Mouse (Mus musculus) hindbrain, embryonic 15.5 days (tissue): ENCODE results near the gene Dennd1a. TPM values are rescaled to one million over a fixed set of nuclear protein-coding genes. Genes with fewer than 3 reads are reported as not detected.
A peak's percentile ranks its signal among the peaks of the same experiment; 100 is the strongest.

ENCODE experiments used
- ATAC-seq: fragments of 200-750 bp; cut with Nextera tagmentation; 2 replicates; pipeline ENCODE4 v1.8.0; 2017; ENCODE audit warnings: low read depth, moderate number of reproducible peaks, moderate TSS enrichment; ENCODE audit not compliant: low FRiP score
- H3K27ac ChIP-seq: fragments of 300-500 bp; sonication (generic); replicated peaks from 2 replicates; pipeline ENCODE4 v1.5.1; 2015; ENCODE audit warnings: mild to moderate bottlenecking, inconsistent platforms
- H3K27me3 ChIP-seq: fragments of 300-500 bp; sonication (generic); 2 replicates; pipeline ENCODE4 v1.6.1; 2015; ENCODE audit warnings: control low read depth, inconsistent platforms
- H3K36me3 ChIP-seq: fragments of 300-500 bp; sonication (generic); 2 replicates; pipeline ENCODE4 v1.6.1; 2015; ENCODE audit warnings: control low read depth, inconsistent platforms
- H3K4me1 ChIP-seq: fragments of 300-500 bp; sonication (generic); replicated peaks from 2 replicates; pipeline ENCODE4 v1.6.1; 2015; ENCODE audit warnings: control low read depth, inconsistent platforms
- H3K4me2 ChIP-seq: fragments of 300-500 bp; sonication (generic); 2 replicates; pipeline ENCODE4 v1.6.1; 2015; ENCODE audit warnings: moderate library complexity, mild to moderate bottlenecking, inconsistent platforms
- H3K4me3 ChIP-seq: fragments of 300-500 bp; sonication (generic); 2 replicates; pipeline ENCODE4 v1.5.1; 2015; ENCODE audit warnings: mild to moderate bottlenecking, inconsistent platforms
- H3K9ac ChIP-seq: fragments of 300-500 bp; sonication (generic); 2 replicates; pipeline ENCODE4 v1.6.1; 2015; ENCODE audit warnings: inconsistent platforms
- H3K9me3 ChIP-seq: fragments of 300-500 bp; sonication (generic); 2 replicates; pipeline ENCODE4 v1.6.1; 2016; ENCODE audit warnings: control low read depth, inconsistent platforms
- WGBS: fragments of 180-500 bp; shearing (Covaris S2); methylation state at CpG from one replicate; pipeline ENCODE4 v1.1.7; 2015; 5-methylcytosine and 5-hydroxymethylcytosine counted together
- polyA plus RNA-seq: library from polyadenylated mRNA; unstranded; fragments of >200 nt; fragmentation: Nextera tagmentation; extraction: Ambion mirVana; gene quantifications from 2 replicates; pipeline ENCODE4 v1.2.1, GENCODE M21; 2015

Dennd1a gene
- polyA plus RNA-seq, 1 experiment from 2014 or later: 23.0 TPM

DNA sequence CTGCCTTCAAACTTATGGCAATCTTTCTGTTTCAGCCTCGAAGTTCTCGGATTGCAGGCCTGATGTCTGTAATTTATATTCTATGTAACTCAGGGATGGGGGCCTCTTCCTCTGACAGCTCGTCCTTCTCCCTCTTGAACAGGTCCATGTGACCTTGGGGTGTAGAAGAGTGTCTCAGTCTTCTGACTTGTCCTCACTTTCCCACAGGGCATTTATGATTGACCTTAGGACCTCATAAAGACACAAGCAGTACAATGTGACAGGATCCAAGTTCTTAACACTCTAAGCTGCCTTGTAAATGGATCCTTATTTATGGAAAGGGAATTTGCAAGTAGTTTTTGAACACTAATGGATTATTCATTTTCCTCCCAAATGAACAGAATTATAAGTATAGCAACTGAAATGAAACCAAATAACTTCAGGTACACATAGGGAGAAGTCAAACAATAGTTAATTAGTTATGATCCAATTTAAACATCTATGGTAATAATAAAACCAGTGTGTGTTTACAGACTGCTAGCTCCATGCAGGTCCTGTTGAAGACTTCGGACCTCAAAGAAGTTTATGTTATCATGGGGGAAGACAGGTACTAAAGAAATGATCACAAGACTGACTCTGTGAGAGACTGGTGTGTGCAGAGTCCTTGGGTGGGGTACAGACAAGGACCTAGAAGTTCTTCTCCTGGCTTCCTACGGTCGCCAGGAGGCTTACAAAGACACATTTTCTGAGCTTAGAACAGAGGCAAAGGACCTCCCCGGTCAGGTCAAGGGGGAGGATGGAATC lies 448.8 kb downstream of the Dennd1a start:
- no peak for ATAC-seq
- Histone ChIP-seq H3K27me3 (no peaks in the 10 kb centered on the region), H3K27ac (no peak overlapping the region), H3K9ac (no peak overlapping the region), H3K4me1 (peaks cover 15% of the 10 kb centered on the region), H3K36me3 (no peaks in the 10 kb centered on the region), H3K4me3 (no peak overlapping the region), H3K9me3 (no peaks in the 10 kb centered on the region), H3K4me2 (no peak overlapping the region)
- WGBS: 90% methylated on average over 7 of the region's 7 CpGs

GRCm38 (mm10) chr2:37837542-37837941 lies 449.6 kb downstream of the Dennd1a start:
- Histone ChIP-seq H3K9ac (no peak overlapping the region), H3K27me3 (no peaks in the 10 kb centered on the region), H3K9me3 (no peaks in the 10 kb centered on the region), H3K4me2 (no peak overlapping the region), H3K27ac (no peak overlapping the region), H3K4me1 (peaks cover 12% of the 10 kb centered on the region), H3K36me3 (no peaks in the 10 kb centered on the region), H3K4me3 (no peak overlapping the region)
- ATAC-seq: no peak
- whole genome bisulfite sequencing: 97% methylated on average over 3 of the region's 3 CpGs

GRCm38 (mm10) chr2:37836926-37837325 lies 450.3 kb downstream of the Dennd1a start:
- ATAC-seq: no peak
- WGBS: 98% methylated on average over 3 of the region's 3 CpGs
- Histone ChIP-seq H3K27me3 (no peaks in the 10 kb centered on the region), H3K36me3 (no peaks in the 10 kb centered on the region), H3K27ac (no peak overlapping the region), H3K4me1 (peaks cover 12% of the 10 kb centered on the region), H3K9me3 (no peaks in the 10 kb centered on the region), H3K9ac (no peak overlapping the region), H3K4me2 (no peak overlapping the region), H3K4me3 (no peak overlapping the region)

DNA sequence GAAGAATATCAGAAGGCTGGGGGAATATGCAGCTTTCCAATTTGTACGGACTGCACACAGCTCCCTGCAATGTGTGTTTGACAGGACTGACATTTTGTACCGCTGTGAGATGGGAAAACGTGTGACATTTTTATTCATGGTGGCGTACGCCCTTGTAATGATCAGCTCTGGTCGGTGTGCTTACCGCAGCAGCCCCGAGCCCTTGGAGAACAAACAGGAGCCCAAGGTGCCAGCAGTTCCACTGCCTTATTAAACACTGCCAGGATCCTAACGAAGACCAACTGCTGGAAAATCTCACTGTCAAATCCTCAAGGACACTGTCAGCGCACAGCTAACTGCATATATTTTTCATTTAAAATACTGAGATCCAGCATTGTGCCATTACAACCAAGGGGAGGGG lies 454.9 kb downstream of the Dennd1a start:
- Histone ChIP-seq H3K4me3 (no peak overlapping the region), H3K9ac (no peak overlapping the region), H3K9me3 (no peaks in the 10 kb centered on the region), H3K27ac (peak overlapping the region; percentile 40), H3K4me2 (no peak overlapping the region), H3K36me3 (no peaks in the 10 kb centered on the region), H3K4me1 (peaks cover 30% of the 10 kb centered on the region), H3K27me3 (no peaks in the 10 kb centered on the region)
- WGBS: 49% methylated on average over 10 of the region's 10 CpGs
- ATAC-seq: no peak

DNA sequence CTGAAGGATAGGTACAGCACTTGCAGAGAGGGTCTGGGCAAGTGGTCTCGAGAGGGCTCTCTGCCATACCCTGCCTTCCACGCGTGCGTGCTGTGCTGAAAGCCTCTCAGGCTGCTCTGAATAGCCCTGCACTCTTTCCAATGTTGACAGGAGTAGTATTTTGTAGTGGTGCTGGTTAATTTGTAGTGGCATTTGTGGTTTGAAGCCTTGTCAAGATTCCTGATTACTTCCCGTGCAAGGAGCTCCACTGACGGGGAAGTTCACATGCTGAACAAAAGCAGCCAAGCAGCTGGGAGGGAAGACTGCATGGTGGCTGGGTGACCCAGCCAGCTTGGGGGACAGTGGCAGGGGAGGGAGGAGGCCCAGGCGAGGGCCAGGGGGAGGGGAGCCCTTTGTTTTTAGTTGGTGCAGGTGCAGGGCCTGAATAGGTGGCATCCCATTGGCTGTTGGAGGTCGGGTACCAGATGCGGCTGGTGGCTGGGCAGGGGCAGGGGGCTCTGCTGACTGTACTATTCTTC lies 457.4 kb downstream of the Dennd1a start:
- Histone ChIP-seq H3K36me3 (no peaks in the 10 kb centered on the region), H3K9me3 (no peaks in the 10 kb centered on the region), H3K9ac (no peak overlapping the region), H3K4me2 (no peak overlapping the region), H3K27me3 (no peaks in the 10 kb centered on the region), H3K4me3 (no peak overlapping the region), H3K4me1 (peaks cover 30% of the 10 kb centered on the region), H3K27ac (peak overlapping the region; percentile 40; the same call in 1 of the 2 replicates)
- ATAC-seq: peak; percentile 59; the same call in 1 of the 2 replicates
- 28% methylated on average over 9 of the region's 9 CpGs for WGBS

DNA sequence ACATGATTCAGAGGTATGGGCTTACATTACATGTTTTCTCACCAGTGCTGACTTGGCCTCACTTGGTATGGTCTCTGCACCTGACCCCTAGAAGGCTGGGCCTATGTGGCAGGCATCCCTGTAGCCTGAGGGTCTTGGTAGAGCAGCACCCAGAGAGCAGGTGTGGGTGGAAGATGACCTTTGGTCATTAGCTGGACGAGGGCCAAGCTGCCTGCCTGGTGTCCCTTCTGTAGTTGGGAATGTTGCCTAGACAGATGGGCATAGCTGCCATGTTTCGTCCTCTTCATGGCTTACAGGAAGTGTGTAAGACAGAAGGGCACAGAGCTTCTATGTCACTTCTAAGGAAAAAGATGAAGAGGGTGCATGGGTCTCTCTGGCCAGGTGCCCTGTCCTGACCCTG lies 463.4 kb downstream of the Dennd1a start:
- Histone ChIP-seq H3K4me3 (no peak overlapping the region), H3K9me3 (no peaks in the 10 kb centered on the region), H3K4me2 (no peak overlapping the region), H3K36me3 (no peaks in the 10 kb centered on the region), H3K9ac (no peak overlapping the region), H3K27ac (no peak overlapping the region), H3K27me3 (no peaks in the 10 kb centered on the region), H3K4me1 (peaks cover 21% of the 10 kb centered on the region)
- WGBS: 79% methylated on average over 2 of the region's 2 CpGs
- no peak for ATAC-seq

DNA sequence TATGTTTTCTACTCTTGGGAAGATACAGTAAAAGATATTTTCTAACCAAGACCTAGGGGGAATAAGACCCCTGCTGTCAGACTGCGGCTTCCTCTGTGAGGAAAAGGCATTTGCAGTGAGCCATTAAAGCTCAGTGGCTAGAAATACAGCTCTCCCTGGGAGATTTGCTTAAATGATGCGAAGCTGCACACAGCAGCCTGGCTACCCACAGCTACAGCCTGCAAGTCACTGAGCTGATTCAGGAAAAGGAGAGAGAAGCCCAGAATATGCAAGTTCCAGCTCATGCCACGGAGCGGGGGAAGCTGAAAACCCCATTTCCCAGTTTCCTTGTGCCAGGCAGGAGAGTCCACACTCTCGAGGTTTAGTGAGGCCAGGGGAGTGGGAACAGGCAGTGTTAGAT lies 465.1 kb downstream of the Dennd1a start:
- no peak overlapping the region for H3K4me2 ChIP-seq
- no peaks in the 10 kb centered on the region for H3K9me3 ChIP-seq
- ATAC-seq: no peak
- H3K9ac ChIP-seq: no peak overlapping the region
- no peaks in the 10 kb centered on the region for H3K36me3 ChIP-seq
- no peak overlapping the region for H3K4me3 ChIP-seq
- H3K27ac ChIP-seq: peak overlapping the region; percentile 37; the same call in 1 of the 2 replicates
- WGBS: 37% methylated on average over 5 of the region's 5 CpGs
- no peaks in the 10 kb centered on the region for H3K27me3 ChIP-seq
- H3K4me1 ChIP-seq: peaks cover 36% of the 10 kb centered on the region

DNA sequence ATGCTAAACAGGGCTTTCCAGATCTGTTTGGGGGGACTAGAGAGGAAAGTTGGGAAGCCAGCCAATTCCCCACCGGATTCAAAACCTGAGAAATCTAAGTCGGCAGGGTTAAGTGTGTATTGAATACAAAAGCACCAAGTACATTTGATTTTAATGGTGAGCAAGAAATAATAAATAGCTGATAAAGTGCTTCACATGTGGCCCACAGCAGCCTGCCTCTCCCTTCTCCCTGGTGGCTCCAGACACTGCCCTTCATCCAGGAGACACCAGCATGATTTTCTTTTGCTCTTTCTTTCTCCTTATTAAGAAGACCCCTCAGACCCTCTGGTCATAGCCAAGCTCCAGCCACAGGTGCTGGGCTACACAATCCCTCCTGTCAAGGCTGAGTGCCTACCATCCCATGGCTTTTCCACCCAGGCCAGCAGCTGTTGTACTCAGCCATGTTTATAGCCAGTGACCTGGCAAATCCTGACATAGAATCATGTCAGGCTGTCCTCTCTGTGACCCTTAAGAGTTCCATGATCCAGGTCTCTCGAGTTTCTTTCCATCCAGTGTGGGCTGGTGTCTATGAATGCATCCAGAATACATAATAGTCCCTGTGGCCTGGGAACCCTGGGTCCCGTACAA lies 467.6 kb downstream of the Dennd1a start:
- no peak for ATAC-seq
- H3K9ac ChIP-seq: no peak overlapping the region

GRCm38 (mm10) chr2:37818761-37819525 lies 468.2 kb downstream of the Dennd1a start:
- Histone ChIP-seq H3K27ac (peak overlapping the region; percentile 3), H3K9ac (no peak overlapping the region), H3K4me2 (no peak overlapping the region), H3K4me3 (no peak overlapping the region), H3K36me3 (no peaks in the 10 kb centered on the region), H3K9me3 (no peaks in the 10 kb centered on the region), H3K27me3 (no peaks in the 10 kb centered on the region), H3K4me1 (peaks cover 36% of the 10 kb centered on the region)
- ATAC-seq: peak; percentile 55
- 6% methylated on average over 5 of the region's 5 CpGs for WGBS

More for the DNA sequence above, 467.6 kb downstream of the Dennd1a start:
- H3K4me3 ChIP-seq: no peak overlapping the region
- H3K9me3 ChIP-seq: no peaks in the 10 kb centered on the region
- H3K4me2 ChIP-seq: no peak overlapping the region
- H3K4me1 ChIP-seq: peaks cover 36% of the 10 kb centered on the region
- H3K27ac ChIP-seq: peak overlapping the region; percentile 3
- H3K36me3 ChIP-seq: no peaks in the 10 kb centered on the region
- WGBS: 27% methylated on average over 4 of the region's 4 CpGs
- H3K27me3 ChIP-seq: no peaks in the 10 kb centered on the region

DNA sequence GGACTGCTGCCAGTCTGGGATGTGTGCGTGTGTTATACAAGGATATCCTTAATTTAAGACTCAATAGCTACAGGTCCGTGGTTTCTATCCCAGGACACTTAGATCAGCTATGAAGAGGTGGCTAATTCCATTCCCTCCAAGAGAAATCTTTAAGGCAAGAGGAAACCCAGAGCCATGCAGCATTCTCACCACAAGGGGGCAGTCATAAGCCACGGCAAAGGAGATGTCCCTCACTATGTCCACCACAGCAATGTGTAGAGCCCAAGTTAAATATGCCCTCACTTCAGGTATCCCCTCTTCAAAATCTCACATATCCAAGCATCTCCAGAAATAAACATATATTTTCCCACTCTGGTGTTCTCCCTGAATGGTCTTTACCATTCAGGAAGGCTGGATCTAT lies 471.5 kb downstream of the Dennd1a start:
- Histone ChIP-seq H3K27me3 (no peaks in the 10 kb centered on the region), H3K9me3 (no peaks in the 10 kb centered on the region), H3K36me3 (no peaks in the 10 kb centered on the region), H3K4me3 (no peak overlapping the region), H3K4me1 (peaks cover 33% of the 10 kb centered on the region), H3K4me2 (no peak overlapping the region), H3K27ac (no peak overlapping the region), H3K9ac (no peak overlapping the region)
- 14% methylated on average over 3 of the region's 3 CpGs for WGBS
- 0 out of 2 replicates have a peak, but pooled peaks have one; percentile 27 for ATAC-seq

GRCm38 (mm10) chr2:37814820-37815361 lies 472.3 kb downstream of the Dennd1a start:
- no peaks in the 10 kb centered on the region for H3K9me3 ChIP-seq
- no peaks in the 10 kb centered on the region for H3K27me3 ChIP-seq
- no peak overlapping the region for H3K27ac ChIP-seq
- H3K4me1 ChIP-seq: peaks cover 31% of the 10 kb centered on the region
- H3K36me3 ChIP-seq: no peaks in the 10 kb centered on the region
- no peak for ATAC-seq
- H3K9ac ChIP-seq: no peak overlapping the region
- no peak overlapping the region for H3K4me2 ChIP-seq
- H3K4me3 ChIP-seq: no peak overlapping the region
- WGBS: 84% methylated on average over 8 of the region's 8 CpGs
